15 mouse cellular contexts compared by ENCODE assay signal in genomic region chr2:141889497-141889896, GRCm38 (mm10).
"Had no signal": no experiment of that assay in that cellular context is flagged by ENCODE, and none has a peak within 500 bp of the region (broad histone marks: within the 10 kb centered on the region; RNA-seq: fewer than 3 reads in every experiment).

No protein-coding gene starts in this region.

- H3K27ac ChIP-seq: limb, embryonic 10.5 days; limb, embryonic 13.5 days; macrophage; midbrain, embryonic 12.5 days; midbrain, embryonic 15.5 days; neural tube, embryonic 13.5 days had no signal

- H3K4me2 ChIP-seq: limb, embryonic 13.5 days; lung, embryonic 14.5 days; midbrain, embryonic 12.5 days; midbrain, embryonic 15.5 days; neural tube, embryonic 13.5 days had no signal

- H3K4me1 ChIP-seq: midbrain, embryonic 12.5 days; midbrain, embryonic 15.5 days had no signal

- H3K27me3 ChIP-seq: limb, embryonic 13.5 days; midbrain, embryonic 12.5 days; midbrain, embryonic 15.5 days; neural tube, embryonic 13.5 days had no signal

- H3K9ac ChIP-seq: limb, embryonic 13.5 days; lung, embryonic 14.5 days; midbrain, embryonic 12.5 days; midbrain, embryonic 15.5 days; neural tube, embryonic 13.5 days had no signal

- H3K9me3 ChIP-seq: limb, embryonic 10.5 days; limb, embryonic 13.5 days; midbrain, embryonic 12.5 days; midbrain, embryonic 15.5 days; neural tube, embryonic 13.5 days had no signal

- ATAC-seq: intestine, embryonic 16.5 days; lung, postnatal 0 days; midbrain, embryonic 15.5 days had no signal

- H3K36me3 ChIP-seq: limb, embryonic 10.5 days; limb, embryonic 13.5 days; midbrain, embryonic 12.5 days; midbrain, embryonic 15.5 days; neural tube, embryonic 13.5 days had no signal

- H3K4me3 ChIP-seq: limb, embryonic 10.5 days; limb, embryonic 13.5 days; midbrain, embryonic 12.5 days; midbrain, embryonic 15.5 days; neural tube, embryonic 13.5 days had no signal

- DNase-seq: kidney, adult 18-20 months; kidney, adult 9 months; kidney, postnatal 14 days; kidney, postnatal 4 days; lung, embryonic 14.5 days; thymus, adult 18-20 months; thymus, postnatal 36 days had no signal
